Mouse (Mus musculus) limb, embryonic 14.5 days (tissue): ENCODE measurements at regions not wholly inside any gene's neighbourhood (a gene's known extent, or its start where the extent isn't known, plus 50 kb on each side); places are given as distances from the start of the nearest gene placed in this dataset.

Experiments used
- ATAC-seq: fragments of 200-750 bp; cut with Nextera tagmentation; 2 replicates; pipeline ENCODE4 v1.8.0; 2017; ENCODE audit warnings: low read depth, moderate number of reproducible peaks, moderate TSS enrichment; ENCODE audit not compliant: low FRiP score
- DNase-seq: peaks from one replicate; pipeline ENCODE4 v3.0.0-alpha.2; 2015; ENCODE audit warnings: low spot score
- H3K27ac ChIP-seq: fragments of 300-500 bp; sonication (generic); replicated peaks from 2 replicates; pipeline ENCODE4 v1.5.1; 2014; ENCODE audit warnings: low read depth, mild to moderate bottlenecking, low read length, moderate library complexity, mixed read lengths
- H3K27me3 ChIP-seq: fragments of 300-500 bp; sonication (generic); 2 replicates; pipeline ENCODE4 v1.6.1; 2014; ENCODE audit warnings: low read length, mixed read lengths; ENCODE audit not compliant: control insufficient read depth, insufficient read depth
- H3K36me3 ChIP-seq: fragments of 300-500 bp; sonication (generic); 2 replicates; pipeline ENCODE4 v1.6.1; 2014; ENCODE audit warnings: mild to moderate bottlenecking, low read length, moderate library complexity, mixed read lengths; ENCODE audit not compliant: control insufficient read depth, insufficient read depth
- H3K4me1 ChIP-seq: fragments of 300-500 bp; sonication (generic); 2 replicates; pipeline ENCODE4 v1.6.1; 2014; ENCODE audit warnings: antibody characterized with exemption, low read length, mixed read lengths; ENCODE audit not compliant: control insufficient read depth, insufficient read depth
- H3K4me2 ChIP-seq: fragments of 300-500 bp; sonication (generic); replicated peaks from 2 replicates; pipeline ENCODE4 v1.6.1; 2014; ENCODE audit warnings: low read depth, mild to moderate bottlenecking, low read length, moderate library complexity; ENCODE audit not compliant: severe bottlenecking
- H3K4me3 ChIP-seq: fragments of 300-500 bp; sonication (generic); replicated peaks from 2 replicates; pipeline ENCODE4 v1.5.1; 2014; ENCODE audit warnings: low read length
- H3K9ac ChIP-seq: fragments of 300-500 bp; sonication (generic); 2 replicates; pipeline ENCODE4 v1.6.1; 2014; ENCODE audit warnings: mild to moderate bottlenecking, low read depth, low read length, moderate library complexity; ENCODE audit not compliant: severe bottlenecking
- H3K9me3 ChIP-seq: fragments of 300-500 bp; sonication (generic); 2 replicates; pipeline ENCODE4 v1.6.1; 2016; ENCODE audit warnings: low read length; ENCODE audit not compliant: control insufficient read depth
- POLR2A ChIP-seq: fragments of 200-500 bp; IDR thresholded peaks from 2 replicates; pipeline ENCODE4 v1.8.0; 2012; ENCODE audit warnings: inconsistent platforms, mild to moderate bottlenecking, moderate library complexity, borderline replicate concordance; ENCODE audit not compliant: insufficient read depth, insufficient read length; ENCODE audit errors: extremely low read depth
- WGBS: fragments of 180-500 bp; shearing (Covaris S2); extraction: QIAGEN DNeasy Blood & Tissue Kit; methylation state at CpG from one replicate; pipeline ENCODE4 v1.1.7; 2014; 5-methylcytosine and 5-hydroxymethylcytosine counted together

GRCm38 (mm10) chr8:116177946-116178345 is 326.8 kb upstream of the Dynlrb2 start:
- no peak for DNase-seq
- 50% methylated on average over 2 of the region's 2 CpGs for WGBS
- H3K9ac ChIP-seq, result no peak overlapping the region
- no peaks in the 10 kb centered on the region for H3K4me1 ChIP-seq
- no peak for TF ChIP-seq POLR2A
- H3K9me3 ChIP-seq, result no peaks in the 10 kb centered on the region
- no peaks in the 10 kb centered on the region for H3K27me3 ChIP-seq
- H3K27ac ChIP-seq, result no peak overlapping the region
- no peak overlapping the region for H3K4me3 ChIP-seq
- H3K36me3 ChIP-seq, result no peaks in the 10 kb centered on the region
- no peak for ATAC-seq
- no peak overlapping the region for H3K4me2 ChIP-seq

- 29% methylated on average over 3 of the region's 3 CpGs for whole genome bisulfite sequencing
- Histone ChIP-seq H3K9ac (no peak overlapping the region), H3K36me3 (no peaks in the 10 kb centered on the region), H3K4me3 (no peak overlapping the region), H3K4me2 (no peak overlapping the region), H3K9me3 (no peaks in the 10 kb centered on the region), H3K27me3 (no peaks in the 10 kb centered on the region), H3K27ac (no peak overlapping the region), H3K4me1 (no peaks in the 10 kb centered on the region)
- TF ChIP-seq POLR2A, result no peak
- ATAC-seq, result no peak
- DNase-seq, result no peak
These were observed 329.9 kb upstream of the Dynlrb2 start for GRCm38 (mm10) chr8:116174891-116175290.

- no peaks in the 10 kb centered on the region for H3K9me3 ChIP-seq
- 58% methylated on average over 1 of the region's 1 CpGs for WGBS
- no peak overlapping the region for H3K9ac ChIP-seq
- no peak overlapping the region for H3K27ac ChIP-seq
- no peaks in the 10 kb centered on the region for H3K27me3 ChIP-seq
- H3K4me1 ChIP-seq, result no peaks in the 10 kb centered on the region
- DNase-seq (no peak), ATAC-seq (no peak)
- H3K36me3 ChIP-seq, result no peaks in the 10 kb centered on the region
- H3K4me2 ChIP-seq, result no peak overlapping the region
- H3K4me3 ChIP-seq, result no peak overlapping the region
- TF ChIP-seq POLR2A, result no peak
These were observed 330.8 kb upstream of the Dynlrb2 start for GRCm38 (mm10) chr8:116173961-116174360.

GRCm38 (mm10) chr8:116167874-116168273 is 336.9 kb upstream of the Dynlrb2 start:
- H3K9me3 ChIP-seq, result no peaks in the 10 kb centered on the region
- H3K27ac ChIP-seq, result no peak overlapping the region
- DNase-seq (no peak), ATAC-seq (no peak)
- H3K4me2 ChIP-seq, result no peak overlapping the region
- H3K9ac ChIP-seq, result no peak overlapping the region
- no peaks in the 10 kb centered on the region for H3K27me3 ChIP-seq
- H3K4me1 ChIP-seq, result no peaks in the 10 kb centered on the region
- 58% methylated on average over 4 of the region's 4 CpGs for WGBS
- H3K36me3 ChIP-seq, result no peaks in the 10 kb centered on the region
- no peak for TF ChIP-seq POLR2A
- H3K4me3 ChIP-seq, result no peak overlapping the region

DNA sequence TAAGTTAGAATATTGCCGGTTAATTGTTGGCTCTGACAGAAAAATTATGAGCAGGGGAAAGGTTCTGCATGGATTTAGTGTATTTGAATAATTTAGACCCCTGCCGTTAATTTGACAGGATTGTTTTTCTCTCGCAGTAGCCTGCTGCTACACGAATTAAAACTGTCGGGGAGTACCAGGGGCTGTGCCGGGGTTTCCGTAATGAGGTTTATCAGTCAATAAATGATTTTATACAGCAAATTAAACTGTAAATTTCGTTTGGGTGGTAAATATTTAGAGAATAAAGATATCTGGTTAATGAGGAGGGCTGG is 339.8 kb upstream of the Dynlrb2 start:
- ATAC-seq (no peak), DNase-seq (no peak)
- Histone ChIP-seq H3K9ac (no peak overlapping the region), H3K36me3 (no peaks in the 10 kb centered on the region), H3K9me3 (no peaks in the 10 kb centered on the region), H3K27me3 (no peaks in the 10 kb centered on the region), H3K4me1 (no peaks in the 10 kb centered on the region), H3K27ac (no peak overlapping the region), H3K4me2 (no peak overlapping the region), H3K4me3 (no peak overlapping the region)
- 12% methylated on average over 8 of the region's 8 CpGs for WGBS
- no peak for TF ChIP-seq POLR2A

DNA sequence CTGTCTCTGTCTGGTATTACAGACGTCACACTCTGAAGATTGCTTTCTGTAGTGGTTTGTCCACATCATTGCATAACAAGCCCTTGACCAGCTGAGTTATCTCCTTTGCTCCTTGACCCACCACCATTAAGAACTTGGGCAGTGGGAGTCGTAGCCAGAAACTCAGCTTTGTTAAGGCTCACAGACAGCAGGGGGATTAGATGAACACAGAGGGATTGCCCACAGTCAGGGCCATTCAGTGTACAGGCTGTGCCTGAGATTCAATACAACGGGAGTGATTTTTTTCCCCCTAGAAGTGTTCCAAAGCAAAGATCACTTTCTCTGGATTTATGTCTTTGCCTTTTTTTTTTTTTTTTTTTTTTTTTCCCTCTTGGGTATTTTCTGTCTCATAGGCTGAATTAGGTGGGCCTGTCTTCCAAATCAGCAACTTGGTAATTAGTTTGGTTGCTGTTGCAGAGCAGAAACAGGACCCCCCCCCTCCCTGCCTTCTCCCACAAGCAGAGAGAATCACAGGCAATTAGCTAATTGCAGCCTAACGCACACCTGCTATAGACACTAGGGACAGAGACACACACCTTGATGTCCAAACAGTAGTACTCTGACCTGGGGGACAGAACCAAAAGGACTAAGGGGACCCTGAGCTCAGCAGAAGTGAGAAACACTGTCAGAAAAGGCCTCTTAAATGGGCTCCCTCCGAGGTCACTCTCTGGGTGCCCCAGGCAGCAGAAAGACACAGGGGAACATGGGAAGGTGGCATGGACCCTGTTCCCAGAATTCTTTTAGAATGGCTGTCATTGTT is 340.4 kb upstream of the Dynlrb2 start:
- H3K9ac ChIP-seq, result no peak overlapping the region
- no peaks in the 10 kb centered on the region for H3K4me1 ChIP-seq
- no peaks in the 10 kb centered on the region for H3K27me3 ChIP-seq
- H3K4me2 ChIP-seq, result no peak overlapping the region
- TF ChIP-seq POLR2A, result no peak
- H3K36me3 ChIP-seq, result no peaks in the 10 kb centered on the region
- 53% methylated on average over 5 of the region's 5 CpGs for WGBS
- no peak overlapping the region for H3K4me3 ChIP-seq
- no peak overlapping the region for H3K27ac ChIP-seq
- ATAC-seq (no peak), DNase-seq (no peak)
- H3K9me3 ChIP-seq, result no peaks in the 10 kb centered on the region
